Mouse (Mus musculus) C2C12 (cell line): ENCODE results near the gene Adam3. TPM values are rescaled to one million over a fixed set of nuclear protein-coding genes. Genes with fewer than 3 reads are reported as not detected.

Experiments
- H3K27me3 ChIP-seq: one replicate; pipeline ENCODE4 v1.6.1; 2011; ENCODE audit not compliant: control insufficient read depth, insufficient read depth, insufficient read length
- H3K36me3 ChIP-seq: one replicate; pipeline ENCODE4 v1.6.1; 2011; ENCODE audit not compliant: control insufficient read depth, insufficient read depth
- H3K4me3 ChIP-seq: one replicate; pipeline ENCODE4 v1.5.1; 2011; ENCODE audit warnings: mild to moderate bottlenecking, control low read depth; ENCODE audit not compliant: poor library complexity, insufficient read depth, severe bottlenecking
- H3K79me2 ChIP-seq: one replicate; pipeline ENCODE4 v1.6.1; 2011; ENCODE audit not compliant: control insufficient read depth, insufficient read depth
- H3K79me3 ChIP-seq: one replicate; pipeline ENCODE4 v1.6.1; 2011; ENCODE audit warnings: low read depth, control low read depth
- H3ac ChIP-seq: one replicate; pipeline ENCODE3; 2011; ENCODE audit warnings: low read depth; ENCODE audit not compliant: control insufficient read depth, insufficient read length
- CEBPB ChIP-seq: IDR thresholded peaks from one replicate; pipeline ENCODE4 v1.6.1; 2011; ENCODE audit warnings: low read depth, mild to moderate bottlenecking, control low read depth, moderate library complexity
- CTCF ChIP-seq: IDR thresholded peaks from one replicate; pipeline ENCODE4 v1.5.1; 2011; ENCODE audit not compliant: control insufficient read depth, insufficient read depth, insufficient read length
- FOSL1 ChIP-seq: IDR thresholded peaks from one replicate; pipeline ENCODE4 v1.8.0; 2011; ENCODE audit warnings: mild to moderate bottlenecking, low read length; ENCODE audit not compliant: poor library complexity, insufficient read depth, severe bottlenecking
- MAX ChIP-seq: IDR thresholded peaks from one replicate; pipeline ENCODE4 v1.6.1; 2011; ENCODE audit warnings: mild to moderate bottlenecking, control low read depth
- MYOD1 ChIP-seq: IDR thresholded peaks from one replicate; pipeline ENCODE4 v1.6.1; 2011; ENCODE audit warnings: low read depth; ENCODE audit not compliant: control insufficient read depth, insufficient read length
- MYOG ChIP-seq: IDR thresholded peaks from one replicate; pipeline ENCODE4 v1.6.1; 2011; ENCODE audit not compliant: control insufficient read depth, insufficient read length; ENCODE audit errors: extremely low read depth
- USF1 ChIP-seq: IDR thresholded peaks from one replicate; pipeline ENCODE4 v1.6.1; 2011; ENCODE audit warnings: low read depth, mild to moderate bottlenecking, control low read depth, moderate library complexity
- long read RNA-seq, 2 experiments: library from polyadenylated mRNA; unstranded; transcript quantifications; one replicate each; pipeline ENCODE4 v2.0.0; 2019 to 2020
- polyA plus RNA-seq: library from polyadenylated mRNA; unstranded; fragments of >200 nt; fragmentation: generic; extraction: Trizol; gene quantifications from one replicate; pipeline ENCODE4 v1.2.1, GENCODE M21; 2012; ENCODE audit warnings: missing spikeins

Adam3 gene
- polyA plus RNA-seq = not detected
- long read RNA-seq, experiment 1 = 0 reads
- long read RNA-seq, experiment 2 = 0 reads

DNA sequence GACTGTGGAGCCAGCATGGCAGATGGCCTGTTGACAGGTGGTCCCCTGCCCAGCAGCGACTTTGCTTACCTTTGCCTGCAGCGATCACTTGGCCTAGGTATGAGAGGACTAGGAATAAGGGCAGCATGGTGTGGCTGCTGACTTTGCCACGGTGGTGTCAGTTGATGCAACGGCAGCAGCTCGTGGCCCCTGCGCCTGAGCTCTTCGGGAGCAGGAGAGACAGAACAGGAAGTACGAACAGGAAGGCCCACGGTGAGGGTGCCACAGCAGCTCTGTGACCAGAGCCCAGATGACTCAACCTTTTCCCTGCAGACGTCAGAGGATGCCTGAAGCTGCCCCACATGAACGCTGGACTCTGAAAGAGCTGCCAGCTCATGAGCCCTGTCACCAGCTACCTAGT, at the start of gene Adam3:
Gene Adam3 (minus strand): TSS at position 223 of the 400 bp plus-strand sequence.
- H3K4me3 ChIP-seq = no peak within 1 kb of the TSS
- TF ChIP-seq USF1 = no peak
- TF ChIP-seq MYOG = no peak
- no peak for TF ChIP-seq MAX
- TF ChIP-seq FOSL1 = no peak
- TF ChIP-seq MYOD1 = no peak
- H3ac ChIP-seq = no peak within 1 kb of the TSS
- no peaks in the 10 kb centered on the region for H3K79me3 ChIP-seq
- H3K27me3 ChIP-seq = no peaks in the 10 kb centered on the region
- no peaks in the 10 kb centered on the region for H3K79me2 ChIP-seq
- no peaks in the 10 kb centered on the region for H3K36me3 ChIP-seq

DNA sequence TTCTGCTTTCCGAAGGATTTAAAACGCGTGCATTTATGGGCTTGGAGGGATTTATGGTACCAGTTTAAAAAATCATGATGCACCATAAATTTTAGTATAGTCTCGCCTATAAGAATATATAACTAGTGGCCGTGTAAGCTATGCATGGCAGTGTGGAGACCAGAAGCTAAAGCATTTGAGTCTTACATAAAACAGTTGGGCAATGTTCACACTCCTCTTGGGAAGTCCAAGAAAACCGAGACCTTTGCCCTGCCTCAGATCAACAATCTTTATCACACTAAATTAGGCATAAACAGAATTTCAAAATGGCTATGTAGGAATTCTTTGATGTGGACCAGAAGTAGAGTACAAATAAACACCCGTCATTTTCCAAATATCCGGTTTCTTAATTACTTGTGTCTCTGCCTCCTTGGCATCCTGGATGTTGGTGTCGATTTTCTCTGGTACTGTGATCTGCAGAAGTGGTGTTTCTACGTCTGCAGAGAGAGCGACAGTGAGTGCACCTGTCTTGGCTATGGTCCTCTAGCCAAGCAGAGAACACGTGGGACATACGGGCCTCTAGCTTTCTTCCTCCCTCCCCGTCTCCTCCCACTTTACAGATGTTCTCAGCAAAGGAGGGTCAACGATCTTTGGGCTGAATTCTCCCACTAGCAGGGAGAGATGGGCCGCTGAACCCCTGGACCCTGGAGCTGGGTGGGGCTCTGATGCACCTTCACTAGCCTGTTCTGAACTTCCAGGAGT, 596 bp downstream of the Adam3 start:
- Histone ChIP-seq H3ac (no peak overlapping the region), H3K79me3 (no peaks in the 10 kb centered on the region), H3K79me2 (no peaks in the 10 kb centered on the region), H3K27me3 (no peaks in the 10 kb centered on the region), H3K4me3 (no peak overlapping the region), H3K36me3 (no peaks in the 10 kb centered on the region)
- TF ChIP-seq USF1 (no peak), CEBPB (no peak), FOSL1 (no peak), CTCF (no peak), MAX (no peak), MYOG (no peak)

Other genes starting within 250 kb of the Adam3 start
- 0.04 TPM for gene Adam5, start 98.5 kb upstream of the Adam3 start, polyA plus RNA-seq